Comparison of ENCODE assay signal across 22 mouse cellular contexts in the genomic region with DNA sequence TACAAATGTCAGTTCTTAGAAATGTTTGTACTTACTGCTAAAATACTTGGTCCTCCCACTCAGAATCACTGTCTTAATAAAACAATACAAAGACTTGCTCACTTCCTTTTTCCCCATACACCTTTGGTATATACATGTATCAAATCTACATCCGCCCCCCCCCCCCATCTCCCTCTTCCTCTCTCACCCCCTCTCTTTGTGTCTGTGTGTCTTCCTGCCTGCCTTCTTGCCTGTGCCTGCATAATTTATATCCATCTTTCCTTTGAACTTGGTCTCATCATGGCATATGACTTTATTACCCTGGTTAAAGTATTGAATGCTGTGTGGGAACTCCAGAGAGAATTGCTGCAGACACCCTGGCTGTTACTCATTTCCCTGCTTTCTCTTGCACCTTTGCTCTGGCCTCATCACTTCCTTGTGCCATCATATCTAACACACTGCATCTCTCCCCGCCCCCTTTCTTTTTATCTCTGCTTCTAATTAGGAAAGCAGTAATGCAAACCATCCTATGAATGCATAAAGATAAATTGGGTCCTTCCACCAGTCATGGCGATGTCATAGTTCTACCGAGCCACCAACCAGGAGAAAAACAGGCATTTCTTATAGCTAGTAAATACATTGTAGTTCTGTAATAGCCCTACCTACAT.
A peak's percentile ranks its signal among the peaks of the same experiment; 100 is the strongest.
DNase-seq lines count a peak whose midpoint lies in the region; ATAC-seq and TF ChIP-seq lines count a peak whose summit lies in the region.
"Had no signal": no experiment of that assay in that cellular context is flagged by ENCODE, and none has a peak within 500 bp of the region (broad histone marks: within the 10 kb centered on the region; RNA-seq: fewer than 3 reads in every experiment).

No protein-coding gene starts in this region.

- TF ChIP-seq EP300 in liver, postnatal 0 days (IDR thresholded peaks at IDR 0.05; ENCODE audit: low read depth), result no peak

- H3K4me2 ChIP-seq in liver, embryonic 11.5 days, result no peak overlapping the region
- no peak overlapping the region for H3K4me2 ChIP-seq in liver, postnatal 0 days (ENCODE audit: low read depth, low read length)
- no peak overlapping the region for H3K4me2 ChIP-seq in liver, embryonic 15.5 days
- H3K4me2 ChIP-seq: forebrain, embryonic 13.5 days; hindbrain, embryonic 14.5 days; limb, embryonic 15.5 days; midbrain, embryonic 12.5 days; neural tube, embryonic 12.5 days; stomach, embryonic 15.5 days had no signal

- DNase-seq in liver, embryonic 11.5 days (ENCODE audit: low spot score), result no peak
- DNase-seq in liver, postnatal 0 days, result no peak
- DNase-seq in CD4-positive, CD25-positive, alpha-beta regulatory T cell, adult 2 months (ENCODE audit: low read depth, low spot score), result peak; percentile 38
- no peak for DNase-seq in thymus, postnatal 14 days
- no peak for DNase-seq in left cerebral cortex, adult 11 months (ENCODE audit: low spot score)
- DNase-seq: adrenal gland, postnatal 25 days; cerebellum, adult 8-10 months; heart, postnatal 4 days; kidney, adult 11 months; left cerebral cortex, postnatal 4 days; right cerebral cortex, postnatal 4 days; thymus, adult 18-20 months had no signal

- H3K36me3 ChIP-seq in liver, embryonic 11.5 days (ENCODE audit: control insufficient read depth, insufficient read depth, low read length), result no peaks in the 10 kb centered on the region
- H3K36me3 ChIP-seq in liver, postnatal 0 days (replicated peaks; ENCODE audit: insufficient read depth, low read length), result no peaks in the 10 kb centered on the region
- no peaks in the 10 kb centered on the region for H3K36me3 ChIP-seq in liver, embryonic 15.5 days (replicated peaks)
- H3K36me3 ChIP-seq: limb, embryonic 15.5 days; midbrain, embryonic 12.5 days; neural tube, embryonic 12.5 days; stomach, embryonic 15.5 days had no signal

- H3K27me3 ChIP-seq in liver, embryonic 11.5 days (replicated peaks; ENCODE audit: control insufficient read depth, insufficient read depth, low read length), result no peaks in the 10 kb centered on the region
- H3K27me3 ChIP-seq in liver, postnatal 0 days (ENCODE audit: insufficient read depth, low read length), result no peaks in the 10 kb centered on the region
- H3K27me3 ChIP-seq in liver, embryonic 15.5 days, result no peaks in the 10 kb centered on the region
- H3K27me3 ChIP-seq: forebrain, embryonic 13.5 days; limb, embryonic 15.5 days; midbrain, embryonic 12.5 days; neural tube, embryonic 12.5 days; stomach, embryonic 15.5 days had no signal

- ATAC-seq in liver, embryonic 11.5 days (replicated peaks; ENCODE audit: low FRiP score), result 0 out of 2 replicates have a peak, but pooled peaks have one; percentile 25
- no peak for ATAC-seq in liver, postnatal 0 days
- peak; percentile 92 for ATAC-seq in activated CD4-positive, CD25-positive, alpha-beta regulatory T cell, adult 4 months
- ATAC-seq in liver, embryonic 15.5 days (ENCODE audit: insufficient read depth), result peak; percentile 12; the same call in 1 of the 2 replicates
- ATAC-seq: forebrain, embryonic 13.5 days had no signal

- H3K9ac ChIP-seq in liver, embryonic 11.5 days (ENCODE audit: low read depth, low read length), result no peak overlapping the region
- no peak overlapping the region for H3K9ac ChIP-seq in liver, postnatal 0 days (replicated peaks)
- no peak overlapping the region for H3K9ac ChIP-seq in liver, embryonic 15.5 days
- H3K9ac ChIP-seq: forebrain, embryonic 13.5 days; hindbrain, embryonic 14.5 days; limb, embryonic 15.5 days; midbrain, embryonic 12.5 days; neural tube, embryonic 12.5 days; stomach, embryonic 15.5 days had no signal

- H3K4me3 ChIP-seq in liver, embryonic 11.5 days (ENCODE audit: low read depth, low read length), result no peak overlapping the region
- no peak overlapping the region for H3K4me3 ChIP-seq in liver, postnatal 0 days (ENCODE audit: low read depth, low read length)
- H3K4me3 ChIP-seq in liver, embryonic 15.5 days (replicated peaks), result no peak overlapping the region
- H3K4me3 ChIP-seq: forebrain, embryonic 13.5 days; limb, embryonic 15.5 days; midbrain, embryonic 12.5 days; neural tube, embryonic 12.5 days; stomach, embryonic 15.5 days had no signal

- H3K4me1 ChIP-seq in liver, embryonic 11.5 days (replicated peaks; ENCODE audit: control insufficient read depth, insufficient read depth, low read length), result 0 out of 2 replicates have a peak, but pooled peaks cover 4% of the 10 kb centered on the region
- 0 out of 2 replicates have a peak, but pooled peaks cover 4% of the 10 kb centered on the region for H3K4me1 ChIP-seq in liver, postnatal 0 days (ENCODE audit: insufficient read depth)
- H3K4me1 ChIP-seq in liver, embryonic 15.5 days (replicated peaks), result peaks cover 10% of the 10 kb centered on the region; the same call in 1 of the 2 replicates
- H3K4me1 ChIP-seq: midbrain, embryonic 12.5 days; neural tube, embryonic 12.5 days; stomach, embryonic 15.5 days had no signal

- H3K27ac ChIP-seq in liver, embryonic 11.5 days (ENCODE audit: low read depth, low read length), result no peak overlapping the region
- H3K27ac ChIP-seq in liver, postnatal 0 days (ENCODE audit: low read depth), result no peak overlapping the region
- no peak overlapping the region for H3K27ac ChIP-seq in liver, embryonic 15.5 days (replicated peaks)
- H3K27ac ChIP-seq: forebrain, embryonic 13.5 days; hindbrain, embryonic 14.5 days; kidney, postnatal 0 days; limb, embryonic 15.5 days; macrophage; midbrain, embryonic 12.5 days; neural tube, embryonic 12.5 days; stomach, embryonic 15.5 days had no signal

- H3K9me3 ChIP-seq in liver, embryonic 11.5 days (ENCODE audit: control insufficient read depth, low read length), result no peaks in the 10 kb centered on the region
- no peaks in the 10 kb centered on the region for H3K9me3 ChIP-seq in liver, postnatal 0 days (ENCODE audit: low read length)
- no peaks in the 10 kb centered on the region for H3K9me3 ChIP-seq in liver, embryonic 15.5 days (replicated peaks)
- H3K9me3 ChIP-seq: forebrain, embryonic 13.5 days; limb, embryonic 15.5 days; midbrain, embryonic 12.5 days; neural tube, embryonic 12.5 days; stomach, embryonic 15.5 days had no signal

- WGBS in liver, embryonic 11.5 days, result 77% methylated on average over 4 of the region's 4 CpGs
- WGBS in liver, postnatal 0 days (ENCODE audit: insufficient replicate concordance), result 64% methylated on average over 4 of the region's 4 CpGs
- 70% methylated on average over 4 of the region's 4 CpGs for WGBS in liver, embryonic 15.5 days (ENCODE audit: insufficient replicate concordance)

- TF ChIP-seq CTCF in liver, postnatal 0 days (IDR thresholded peaks at IDR 0.05; ENCODE audit: low read depth), result no peak
